15 mouse cellular contexts compared by ENCODE assay signal in genomic region chr19:11977363-11977762, GRCm38 (mm10). TPM values are rescaled to one million over a fixed set of nuclear protein-coding genes. Genes with fewer than 3 reads are reported as not detected.
A peak's percentile ranks its signal among the peaks of the same experiment; 100 is the strongest.
DNase-seq lines count a peak whose midpoint lies in the region; ATAC-seq and TF ChIP-seq lines count a peak whose summit lies in the region.
"Had no signal": no experiment of that assay in that cellular context is flagged by ENCODE, and none has a peak within 500 bp of the region (broad histone marks: within the 10 kb centered on the region; RNA-seq: fewer than 3 reads in every experiment).

No protein-coding gene starts in this region.

- 69% methylated on average over 5 of the region's 5 CpGs for WGBS in heart, embryonic 12.5 days
- 73% methylated on average over 5 of the region's 5 CpGs for WGBS in intestine, embryonic 16.5 days
- 90% methylated on average over 5 of the region's 5 CpGs for WGBS in hindbrain, embryonic 14.5 days
- WGBS in midbrain, embryonic 16.5 days, result 91% methylated on average over 5 of the region's 5 CpGs

- H3K27me3 ChIP-seq in heart, embryonic 12.5 days (replicated peaks), result no peaks in the 10 kb centered on the region
- H3K27me3 ChIP-seq in testis, adult 2 months (ENCODE audit: control insufficient read depth, insufficient read depth, low read length), result no peaks in the 10 kb centered on the region
- H3K27me3 ChIP-seq in intestine, embryonic 16.5 days (replicated peaks; ENCODE audit: control insufficient read depth, insufficient read depth, low read length), result no peaks in the 10 kb centered on the region
- no peaks in the 10 kb centered on the region for H3K27me3 ChIP-seq in hindbrain, embryonic 14.5 days (ENCODE audit: control insufficient read depth, insufficient read depth, low read length)
- no peaks in the 10 kb centered on the region for H3K27me3 ChIP-seq in midbrain, embryonic 16.5 days (ENCODE audit: control insufficient read depth, insufficient read depth, low read depth, low read length)
- H3K27me3 ChIP-seq: megakaryocyte, embryonic 14.5 days had no signal

- H3K9ac ChIP-seq in heart, embryonic 12.5 days, result no peak overlapping the region
- H3K9ac ChIP-seq in intestine, embryonic 16.5 days (ENCODE audit: low read depth, low read length), result no peak overlapping the region
- no peak overlapping the region for H3K9ac ChIP-seq in hindbrain, embryonic 14.5 days
- H3K9ac ChIP-seq in midbrain, embryonic 16.5 days (ENCODE audit: low read depth, low read length), result no peak overlapping the region

- TF ChIP-seq CTCF in testis, adult 2 months (IDR thresholded peaks at IDR 0.05; ENCODE audit: control insufficient read depth, insufficient read depth, insufficient replicate concordance, low read depth, low read length), result no peak

- no peak for DNase-seq in heart, postnatal 25 days (ENCODE audit: low spot score)
- DNase-seq in testis, postnatal 14 days (ENCODE audit: low spot score), result no peak
- no peak for DNase-seq in ovary, postnatal 14 days (ENCODE audit: low spot score)
- DNase-seq in hindbrain, embryonic 14.5 days (ENCODE audit: low spot score), result no peak
- DNase-seq: cerebellum, adult 9-10 months; gastrocnemius, postnatal 14 days; layer of hippocampus, postnatal 36 days had no signal

- no peak for ATAC-seq in heart, embryonic 12.5 days (ENCODE audit: insufficient number of reproducible peaks, low FRiP score)
- ATAC-seq in intestine, embryonic 16.5 days, result peak; percentile 64
- no peak for ATAC-seq in hindbrain, embryonic 14.5 days (ENCODE audit: low FRiP score)
- ATAC-seq in midbrain, embryonic 16.5 days, result no peak
- ATAC-seq: forebrain, embryonic 14.5 days; hindbrain, postnatal 0 days had no signal

- peaks cover 25% of the 10 kb centered on the region for H3K4me1 ChIP-seq in heart, embryonic 12.5 days (replicated peaks)
- H3K4me1 ChIP-seq in testis, adult 2 months (ENCODE audit: control insufficient read depth, insufficient read depth, low read length), result peaks cover 5% of the 10 kb centered on the region; the same call in 1 of the 2 replicates
- no peaks in the 10 kb centered on the region for H3K4me1 ChIP-seq in intestine, embryonic 16.5 days (ENCODE audit: control insufficient read depth, insufficient read depth, low read length)
- no peaks in the 10 kb centered on the region for H3K4me1 ChIP-seq in hindbrain, embryonic 14.5 days (replicated peaks; ENCODE audit: control insufficient read depth, insufficient read depth, low read length)
- no peaks in the 10 kb centered on the region for H3K4me1 ChIP-seq in midbrain, embryonic 16.5 days (ENCODE audit: control insufficient read depth, insufficient read depth, low read length)

- peaks cover 93% of the 10 kb centered on the region for H3K36me3 ChIP-seq in heart, embryonic 12.5 days
- peaks cover 16% of the 10 kb centered on the region for H3K36me3 ChIP-seq in testis, adult 2 months (ENCODE audit: control insufficient read depth, insufficient read depth, low read length)
- H3K36me3 ChIP-seq in intestine, embryonic 16.5 days (ENCODE audit: control insufficient read depth, insufficient read depth, low read length), result peaks cover 32% of the 10 kb centered on the region
- H3K36me3 ChIP-seq in hindbrain, embryonic 14.5 days (replicated peaks; ENCODE audit: control insufficient read depth, insufficient read depth), result peaks cover 99% of the 10 kb centered on the region
- H3K36me3 ChIP-seq in midbrain, embryonic 16.5 days (ENCODE audit: control insufficient read depth, insufficient read depth, low read length), result peaks cover 47% of the 10 kb centered on the region

- no peak overlapping the region for H3K4me3 ChIP-seq in heart, embryonic 12.5 days
- peak overlapping the region; percentile 77 for H3K4me3 ChIP-seq in testis, adult 2 months (ENCODE audit: control insufficient read depth, low read depth, low read length)
- H3K4me3 ChIP-seq in intestine, embryonic 16.5 days (ENCODE audit: low read length), result no peak overlapping the region
- H3K4me3 ChIP-seq in hindbrain, embryonic 14.5 days (replicated peaks; ENCODE audit: low read length), result no peak overlapping the region
- H3K4me3 ChIP-seq in midbrain, embryonic 16.5 days (ENCODE audit: low read depth, low read length), result no peak overlapping the region
- H3K4me3 ChIP-seq: megakaryocyte, embryonic 14.5 days; myocyte had no signal

- no peaks in the 10 kb centered on the region for H3K9me3 ChIP-seq in heart, embryonic 12.5 days (replicated peaks)
- no peaks in the 10 kb centered on the region for H3K9me3 ChIP-seq in intestine, embryonic 16.5 days (ENCODE audit: control insufficient read depth, low read length)
- no peaks in the 10 kb centered on the region for H3K9me3 ChIP-seq in hindbrain, embryonic 14.5 days (ENCODE audit: control insufficient read depth, low read length)
- H3K9me3 ChIP-seq in midbrain, embryonic 16.5 days (replicated peaks; ENCODE audit: control insufficient read depth, low read length, poor library complexity, severe bottlenecking), result no peaks in the 10 kb centered on the region
- H3K9me3 ChIP-seq: megakaryocyte, embryonic 14.5 days had no signal

- H3K4me2 ChIP-seq in heart, embryonic 12.5 days, result no peak overlapping the region
- H3K4me2 ChIP-seq in intestine, embryonic 16.5 days (ENCODE audit: low read depth, low read length), result no peak overlapping the region
- H3K4me2 ChIP-seq in hindbrain, embryonic 14.5 days (replicated peaks), result no peak overlapping the region
- H3K4me2 ChIP-seq in midbrain, embryonic 16.5 days (ENCODE audit: low read length), result no peak overlapping the region

- intact Hi-C loops in heart, postnatal 25 days (cut with DNase I), result no loop called here

- no peak for TF ChIP-seq POLR2A in testis, adult 2 months (IDR thresholded peaks at IDR 0.05; ENCODE audit: control insufficient read depth, low read depth, low read length)

- H3K27ac ChIP-seq in heart, embryonic 12.5 days (ENCODE audit: poor library complexity, severe bottlenecking), result peak overlapping the region; percentile 67
- peak overlapping the region; percentile 71 for H3K27ac ChIP-seq in testis, adult 2 months (ENCODE audit: control insufficient read depth, insufficient read depth, low read depth, low read length)
- H3K27ac ChIP-seq in intestine, embryonic 16.5 days (ENCODE audit: low read length), result no peak overlapping the region
- H3K27ac ChIP-seq in hindbrain, embryonic 14.5 days, result no peak overlapping the region
- no peak overlapping the region for H3K27ac ChIP-seq in midbrain, embryonic 16.5 days (ENCODE audit: low read length)
- H3K27ac ChIP-seq: hindbrain, postnatal 0 days had no signal

RNA-seq across cellular contexts. Expression of gene Osbp, which starts 11.6 kb away (rescaled TPM):
- polyA plus RNA-seq in heart, embryonic 12.5 days (2016; fragmentation: Nextera tagmentation; extraction: Ambion mirVana), result 6.3 and 7.6 TPM in 2 replicates
- total RNA-seq in heart, postnatal 25 days (2021), result 10 to 100 TPM; 89.3 to 92.0 TPM
- polyA plus RNA-seq in testis, adult 2 months (2012; rRNA removed), result 23.0 and 24.4 TPM in 2 replicates
- polyA plus RNA-seq in intestine, embryonic 16.5 days (2015; fragmentation: Nextera tagmentation; extraction: Ambion mirVana), result 3.3 and 3.8 TPM in 2 replicates
- 6.6 and 6.9 TPM in 2 replicates for polyA plus RNA-seq in hindbrain, embryonic 14.5 days (2014; fragmentation: Nextera tagmentation; extraction: Ambion mirVana)
- 3.3 and 3.6 TPM in 2 replicates for polyA plus RNA-seq in midbrain, embryonic 16.5 days (2015; fragmentation: Nextera tagmentation; extraction: Ambion mirVana)

Comparison
In these comparisons a context has a peak if more than half of its experiments do, and no peak if none do; other contexts are left out.
1. H3K27ac ChIP-seq: peak in heart, embryonic 12.5 days (single experiment) and testis, adult 2 months (single experiment); none in intestine, embryonic 16.5 days (single experiment), hindbrain, embryonic 14.5 days (single experiment) and midbrain, embryonic 16.5 days (single experiment).